Mouse (Mus musculus): Measurements from ENCODE around the gene Podnl1.

Gene Podnl1

DNA sequence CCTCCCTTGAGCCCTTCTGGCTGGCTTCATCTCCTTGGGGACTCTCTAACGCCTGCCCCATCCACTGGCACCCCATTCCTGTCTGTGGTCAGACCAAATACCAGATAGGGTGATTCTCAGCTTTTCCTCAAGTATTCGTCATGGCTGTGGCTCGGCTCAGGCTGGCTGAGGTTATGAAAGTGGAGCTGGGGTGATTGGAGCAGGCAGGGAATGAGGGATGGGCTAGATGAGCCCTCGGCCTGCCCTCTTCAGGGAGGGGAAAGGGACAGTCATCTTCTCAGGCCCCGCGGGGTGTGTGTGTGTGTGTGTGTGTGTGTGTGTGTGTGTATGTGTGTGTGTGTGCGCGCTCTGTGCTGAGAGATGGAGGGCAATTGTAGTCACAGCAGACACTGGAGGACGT, at the start of gene Podnl1:
Podnl1 (plus strand) TSS at position 334 of the 400 bp plus-strand sequence.
- DNase-seq = no peak

- DNase-seq = no peak
Measured at GRCm38 (mm10) chr8:84076412-84076811, 49.4 kb upstream of the Podnl1 start.

GRCm38 (mm10) chr8:84076849-84077248, 48.9 kb upstream of the Podnl1 start:
- no peak for DNase-seq

DNA sequence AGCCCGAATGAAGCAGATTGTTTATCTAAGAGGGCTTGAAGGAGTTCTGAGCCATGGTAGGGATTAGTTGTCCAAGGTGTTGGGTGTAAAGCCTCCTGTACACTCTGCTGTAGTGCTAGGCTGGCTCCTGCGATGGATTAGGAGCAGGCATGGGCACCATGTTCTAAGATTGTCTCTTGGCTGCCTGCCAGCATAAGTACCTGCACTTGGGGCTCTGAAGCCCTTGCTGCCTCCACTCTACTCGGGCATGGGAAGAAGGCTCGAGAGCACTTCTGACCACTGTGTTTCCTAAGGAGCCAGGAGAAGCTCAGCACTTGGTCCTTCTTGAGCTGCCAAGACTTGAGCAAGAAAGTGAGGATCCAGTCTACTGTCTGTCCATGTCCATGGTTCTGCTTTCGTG, 46.6 kb upstream of the Podnl1 start:
- DNase-seq = no peak

DNA sequence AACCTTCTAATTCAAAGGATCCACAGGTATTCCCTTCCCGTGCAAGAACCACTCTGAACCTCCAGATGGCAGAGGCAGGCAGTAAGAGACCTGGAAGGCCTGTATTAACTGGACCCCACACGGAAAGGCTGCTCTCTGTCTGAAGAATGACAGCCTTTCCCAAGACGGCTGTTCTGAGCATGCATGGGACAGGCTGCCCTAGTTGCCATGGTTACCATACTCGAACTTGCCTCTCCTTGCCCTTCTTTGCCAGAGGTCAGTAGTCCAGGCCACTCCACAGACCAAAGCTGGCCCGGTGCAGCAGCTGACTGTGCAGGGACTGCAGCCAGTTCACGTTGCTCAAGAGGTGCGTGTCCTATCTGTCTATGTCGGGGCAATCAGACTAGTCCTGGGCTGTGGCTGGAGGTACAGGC, 42.0 kb upstream of the Podnl1 start:
- no peak for DNase-seq

DNA sequence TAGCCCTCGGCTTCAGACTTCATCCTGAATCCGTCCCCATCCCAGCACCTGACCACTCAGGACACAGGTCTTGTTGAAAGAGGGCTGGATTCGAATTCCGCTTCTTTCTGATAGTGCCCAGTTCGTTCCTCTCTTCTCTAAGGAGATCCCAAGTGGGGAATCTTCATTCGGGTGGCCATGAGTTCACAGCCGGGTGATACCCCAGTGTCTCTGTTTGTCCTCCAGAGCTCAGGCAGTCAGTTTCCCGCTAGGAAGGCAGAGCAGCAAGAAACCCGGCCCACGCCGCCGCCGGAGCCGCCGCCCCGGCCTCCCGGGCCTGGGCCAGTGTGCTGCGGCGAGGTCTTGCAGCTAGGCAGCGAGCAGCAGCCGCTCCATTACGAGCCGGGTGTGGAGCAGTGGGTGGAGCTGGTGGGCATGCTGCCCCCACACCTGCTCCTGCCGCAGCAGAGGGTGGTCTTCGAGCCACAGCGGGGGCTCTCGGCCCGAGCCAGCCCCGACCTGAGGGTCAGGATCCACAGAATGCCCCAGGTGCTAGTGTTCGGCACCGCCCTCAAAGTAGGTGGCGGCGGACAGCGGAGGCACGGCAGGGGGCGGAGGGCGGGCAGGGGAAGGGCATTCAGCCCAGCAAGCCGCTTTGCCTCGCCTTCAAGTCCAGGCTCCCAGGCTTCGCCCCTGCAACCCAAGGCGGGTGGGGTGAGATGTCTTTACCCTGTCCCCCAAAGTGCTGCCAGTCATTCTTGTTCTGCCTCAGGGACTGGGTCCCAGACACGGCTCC, 41.3 kb upstream of the Podnl1 start:
- no peak for DNase-seq

- no peak for DNase-seq
Measured at GRCm38 (mm10) chr8:84087156-84087555, 38.6 kb upstream of the Podnl1 start.

DNA sequence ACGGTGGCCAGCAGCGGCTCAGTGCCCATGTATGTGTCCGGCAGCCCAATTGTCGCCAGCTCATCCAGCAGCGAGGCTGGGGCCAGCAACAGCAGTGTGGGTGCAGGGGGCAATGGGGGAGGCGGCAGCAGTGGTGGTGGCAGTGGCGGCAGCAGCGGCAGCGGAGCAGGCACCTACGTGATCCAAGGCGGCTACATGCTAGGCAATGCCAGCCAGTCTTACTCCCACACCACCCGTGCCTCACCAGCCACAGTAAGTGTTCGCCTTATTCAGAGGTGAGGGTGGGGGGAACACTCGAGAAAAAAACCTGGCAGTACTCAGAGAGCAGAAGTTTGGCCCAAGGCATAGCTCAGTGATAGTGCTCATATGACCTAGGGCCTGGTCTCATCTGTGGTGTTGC, 38.0 kb upstream of the Podnl1 start:
- DNase-seq = no peak

DNA sequence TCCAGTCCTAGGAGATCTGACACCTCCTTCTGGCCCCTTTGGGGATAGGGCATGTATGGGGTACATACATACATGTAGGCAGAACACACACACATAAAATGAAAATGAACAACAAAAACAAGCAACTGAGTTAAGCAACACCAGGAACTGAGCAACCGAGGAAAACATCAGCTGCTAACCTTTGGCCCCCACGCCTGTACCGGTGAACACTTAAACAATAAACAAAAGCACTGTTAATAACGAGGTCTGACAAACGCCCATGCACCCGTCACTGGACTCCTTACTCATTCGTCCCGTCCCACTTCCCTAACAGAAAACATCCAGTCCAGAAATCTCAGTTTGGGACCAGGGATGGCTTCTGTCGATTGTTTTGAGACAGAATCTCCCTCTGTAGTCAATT, 36.5 kb upstream of the Podnl1 start:
- DNase-seq = no peak

DNA sequence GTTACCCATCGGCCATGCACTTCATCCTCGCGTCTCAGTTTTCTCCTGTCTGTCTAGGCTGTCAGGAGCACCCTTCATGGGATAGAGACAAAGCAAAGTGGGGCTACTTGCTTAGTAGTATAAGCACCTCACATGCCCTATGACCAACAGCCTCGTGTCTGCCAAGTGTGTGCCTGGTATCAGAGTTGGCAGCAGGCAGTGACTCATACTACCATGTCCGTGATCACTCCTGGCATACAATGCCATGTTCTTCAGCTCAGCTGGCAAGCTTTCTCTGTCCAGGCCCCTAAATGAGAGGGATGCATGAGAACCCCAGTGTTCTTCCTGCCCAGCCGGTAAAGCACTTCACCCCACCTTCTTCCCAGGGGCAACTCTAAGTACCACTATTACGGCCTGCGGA, 35.2 kb upstream of the Podnl1 start:
- no peak for DNase-seq

- peak in 1 of 2 experiments; percentile 2 for DNase-seq
Measured at GRCm38 (mm10) chr8:84096061-84096460, 29.7 kb upstream of the Podnl1 start.

DNA sequence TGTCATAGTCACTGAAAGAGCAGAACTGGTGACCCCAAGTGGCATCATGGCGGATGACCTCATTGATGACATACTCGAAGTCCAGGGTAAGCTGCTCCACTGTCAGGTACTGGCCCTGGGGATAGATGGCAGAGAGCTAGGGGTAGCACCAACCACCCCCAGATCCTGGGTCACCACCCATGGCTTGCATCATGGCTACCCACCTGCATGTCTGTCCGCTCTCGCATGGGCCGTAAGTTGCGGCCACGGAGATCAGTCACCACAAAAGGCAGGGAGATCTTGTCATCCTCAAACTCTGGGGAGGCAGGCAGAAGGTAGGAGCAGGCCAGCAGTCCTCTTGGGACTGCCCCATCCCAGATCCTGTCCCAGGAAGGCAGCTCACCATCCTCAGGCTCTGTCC, 27.4 kb upstream of the Podnl1 start:
- DNase-seq = no peak

DNA sequence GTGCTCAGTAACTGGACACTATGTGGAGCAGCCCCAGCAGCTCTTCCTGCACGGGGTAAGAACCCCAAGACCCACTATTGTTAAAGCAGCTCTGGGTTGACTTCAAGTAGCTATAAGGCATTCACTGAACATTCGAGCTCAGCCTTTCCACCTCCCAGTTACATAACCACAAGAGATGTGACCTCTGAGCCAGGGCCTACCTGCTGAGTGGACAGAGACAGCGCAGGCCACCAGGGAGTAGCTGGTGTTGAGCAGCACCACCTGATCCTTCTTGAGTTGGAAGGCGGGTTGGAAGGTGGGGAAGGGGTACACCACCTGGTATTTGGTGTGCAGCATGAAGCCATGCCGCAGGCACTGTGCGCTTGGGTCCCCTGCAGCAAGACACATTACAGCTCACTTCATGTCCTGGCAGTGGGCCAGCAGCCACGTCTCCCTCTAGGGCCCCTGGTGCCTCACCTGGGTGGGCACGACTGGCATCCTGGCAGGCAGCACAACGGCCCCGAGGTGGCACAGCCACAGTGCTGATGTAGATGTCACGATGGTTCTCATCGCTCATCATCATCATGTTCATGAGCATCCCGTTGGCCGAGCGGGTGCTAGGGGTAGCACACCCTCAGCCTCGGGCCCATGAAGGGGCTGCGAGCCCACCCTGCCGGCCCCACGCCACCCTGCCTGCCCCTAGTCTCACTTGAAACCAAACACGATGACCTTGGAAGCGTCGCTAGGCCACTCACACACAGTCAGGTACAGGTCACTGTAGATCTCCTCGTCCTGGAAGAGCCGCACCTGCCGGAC, 24.1 kb upstream of the Podnl1 start:
- DNase-seq = peak in 1 of 2 experiments; percentile 5

GRCm38 (mm10) chr8:84103601-84104000, 22.2 kb upstream of the Podnl1 start:
- peak in 1 of 2 experiments; percentile 30 for DNase-seq

DNA sequence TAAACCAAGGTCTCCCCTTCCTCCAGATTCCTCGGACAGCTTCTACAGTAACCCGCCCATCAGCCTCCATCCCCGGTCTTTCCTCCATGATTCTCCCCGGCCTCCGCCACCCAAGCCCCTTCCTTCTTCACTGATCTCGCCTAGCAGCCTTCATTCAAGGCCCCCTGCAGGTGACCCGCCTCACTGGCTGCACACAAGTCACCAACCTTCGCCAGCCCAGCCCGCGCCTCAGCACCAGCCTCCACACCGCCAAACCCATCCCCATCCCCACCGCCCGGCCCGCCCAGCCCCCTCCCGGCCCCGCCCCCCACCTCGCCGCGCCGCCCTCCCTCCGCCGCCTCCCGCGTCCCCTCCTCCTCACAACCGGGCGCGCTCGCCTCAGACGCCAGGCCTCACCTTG, 21.6 kb upstream of the Podnl1 start:
- peak in 1 of 2 experiments; percentile 64 for DNase-seq

DNA sequence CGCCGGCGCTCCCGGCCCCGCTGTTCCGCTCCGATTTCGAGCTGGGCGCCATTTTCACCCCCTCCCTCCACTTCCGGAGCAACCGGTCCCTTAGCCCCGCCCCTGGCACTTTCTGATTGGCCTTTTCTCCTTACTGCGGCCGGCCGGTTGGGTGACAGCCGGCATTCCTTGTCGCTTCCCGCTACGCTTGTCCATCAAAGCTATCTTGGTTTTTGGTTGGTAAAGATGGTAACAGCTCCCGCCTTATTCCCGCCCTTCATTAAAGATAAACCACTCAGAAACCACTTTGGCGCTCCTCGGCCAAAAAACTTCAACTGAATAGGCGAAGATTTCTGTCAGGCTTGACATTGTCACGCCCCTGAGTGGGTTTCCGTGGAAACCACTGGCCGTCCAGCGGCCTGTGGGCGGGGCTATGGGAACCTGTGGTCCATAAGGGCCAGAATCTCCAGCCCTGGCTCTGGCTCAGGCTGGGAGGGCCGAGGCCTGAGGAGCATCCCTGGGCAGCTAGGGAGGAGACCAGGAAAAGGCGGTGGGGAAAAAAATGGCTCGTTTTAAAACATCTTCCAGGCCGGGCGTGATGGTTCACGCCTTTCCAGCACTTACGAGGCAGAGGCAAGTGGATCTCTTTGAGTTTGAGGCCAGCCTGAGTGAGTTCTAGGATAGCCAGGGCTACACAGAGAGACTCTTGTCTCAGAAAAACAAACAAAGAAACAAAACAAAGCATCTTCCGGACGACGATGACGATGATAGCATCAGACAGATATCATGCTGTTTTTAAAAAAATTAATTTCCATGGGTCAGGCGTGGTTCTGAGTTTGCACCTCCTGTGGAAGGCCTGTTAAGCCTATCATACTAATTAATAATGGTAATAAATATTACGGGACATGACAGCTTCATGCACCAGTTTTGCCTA, 20.8 kb upstream of the Podnl1 start, which contains the start of gene Dcaf15:
Dcaf15 (minus strand) TSS at position 72 of the 913 bp plus-strand sequence.
- peak; percentile 98 for DNase-seq

DNA sequence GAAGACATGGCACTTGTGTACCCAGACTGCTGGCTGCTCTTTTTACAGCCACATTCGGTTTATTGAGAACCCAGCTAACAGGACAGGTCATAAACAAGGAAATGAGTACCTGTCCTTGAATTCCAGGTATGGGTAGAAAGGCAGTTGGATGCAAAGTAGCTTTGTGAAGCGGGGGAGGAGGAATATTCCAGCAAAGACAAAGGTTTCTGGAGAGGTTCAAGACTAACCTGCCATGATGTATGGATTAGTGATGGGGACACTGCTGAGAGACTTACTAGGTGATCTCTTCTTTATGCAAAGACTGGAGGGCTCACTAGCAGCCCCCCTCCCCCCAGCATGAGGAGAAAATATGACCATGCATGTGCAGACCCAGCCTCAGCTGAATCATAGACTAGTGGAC, 20.1 kb upstream of the Podnl1 start:
- DNase-seq = no peak

DNA sequence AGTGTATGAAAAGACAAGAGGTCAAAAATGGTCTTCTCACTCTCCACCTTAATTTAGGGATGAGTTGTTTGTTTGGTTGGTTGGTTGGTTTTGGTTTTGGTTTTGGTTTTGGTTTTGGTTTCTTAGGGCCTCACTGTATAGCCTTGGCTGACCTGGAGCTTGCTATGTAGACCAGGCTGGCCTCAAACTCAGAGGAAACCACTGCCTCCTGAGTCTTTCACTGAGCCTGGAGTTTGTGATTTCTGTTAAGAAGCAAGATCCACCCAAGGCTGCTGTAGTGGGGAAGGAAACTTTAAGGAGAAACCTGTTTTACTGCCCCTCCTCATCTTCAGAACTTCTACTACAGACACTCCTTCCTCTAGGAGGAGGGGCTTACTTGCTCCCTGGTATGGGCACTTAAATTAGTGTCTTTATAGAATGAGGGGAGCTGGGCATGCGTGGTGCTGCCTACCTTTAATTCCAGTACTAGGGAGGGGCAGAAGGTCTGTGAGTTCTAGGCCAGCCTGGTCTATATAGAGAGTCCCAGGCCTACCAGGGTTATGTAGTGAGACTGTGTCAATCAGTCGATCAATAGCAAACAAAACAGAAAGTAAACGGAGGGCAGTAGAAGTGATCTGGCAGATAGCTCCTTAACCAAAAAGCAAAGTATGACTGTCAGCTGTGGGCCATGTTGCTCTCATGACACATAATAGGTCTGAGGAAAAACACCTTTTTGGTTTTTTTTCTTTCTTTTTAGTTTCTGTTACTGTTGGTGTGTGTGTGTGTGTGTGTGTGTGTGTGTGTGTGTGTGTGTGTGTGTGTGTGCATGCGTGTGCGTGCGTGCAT, 19.4 kb upstream of the Podnl1 start:
- DNase-seq = no peak

- no peak for DNase-seq
Measured at GRCm38 (mm10) chr8:84115646-84116045, 10.1 kb upstream of the Podnl1 start.

GRCm38 (mm10) chr8:84122151-84122550, 3.6 kb upstream of the Podnl1 start:
- no peak for DNase-seq

- DNase-seq = no peak
Measured at GRCm38 (mm10) chr8:84126742-84127141, 953 bp downstream of the Podnl1 start.
